Mouse (Mus musculus) cerebellum, adult 8-10 months (tissue): ENCODE measurements at regions not wholly inside any gene's neighbourhood (a gene's known extent, or its start where the extent isn't known, plus 50 kb on each side); places are given as distances from the start of the nearest gene placed in this dataset.
A peak's percentile ranks its signal among the peaks of the same experiment; 100 is the strongest.

ENCODE experiments used
- DNase-seq: peaks from one replicate; pipeline ENCODE4 v3.0.0; 2022

GRCm38 (mm10) chr15:56420681-56421080 is 1056.7 kb downstream of the Slc22a22 start:
- DNase-seq, result no peak

DNA sequence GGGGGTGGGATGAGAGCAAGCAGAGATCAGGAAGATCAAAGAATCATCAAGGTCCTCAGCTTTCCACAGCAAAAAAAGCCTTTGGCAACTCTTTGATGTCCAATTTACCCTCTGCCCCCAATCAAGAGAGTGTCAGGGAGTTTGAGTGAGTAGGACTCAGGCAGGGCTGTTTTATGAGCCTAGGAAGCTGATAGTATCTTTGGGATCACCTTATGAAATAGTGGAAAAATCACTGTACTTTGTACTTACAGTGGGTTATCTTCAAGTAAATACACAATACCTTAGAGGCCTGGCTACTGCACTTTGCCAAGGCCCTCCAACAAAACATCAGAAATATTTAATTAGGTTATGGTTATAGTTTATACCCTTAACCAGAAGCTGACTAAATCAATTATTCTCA is 1085.4 kb downstream of the Slc22a22 start:
- no peak for DNase-seq

GRCm38 (mm10) chr15:56378511-56378910 is 1098.9 kb downstream of the Slc22a22 start:
- no peak for DNase-seq

DNA sequence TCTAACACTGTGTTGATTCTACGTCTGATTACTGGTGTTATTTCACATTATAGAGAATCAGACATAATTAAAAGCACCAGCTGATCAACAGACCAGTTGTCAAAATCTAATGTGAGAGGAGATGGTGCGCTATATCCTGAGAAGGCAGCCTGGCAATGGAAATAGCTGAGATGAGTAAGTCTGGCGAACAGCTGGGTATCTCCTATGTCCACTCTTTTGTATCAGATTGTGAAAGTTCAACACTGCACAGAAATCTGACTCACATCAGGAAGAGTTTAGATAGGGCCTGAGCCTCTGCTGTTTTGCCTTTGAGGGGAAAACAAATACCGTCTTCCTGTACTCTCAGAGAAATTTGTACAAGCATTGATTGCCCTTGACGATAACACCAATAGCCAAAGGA is 1126.5 kb downstream of the Slc22a22 start:
- no peak for DNase-seq

DNA sequence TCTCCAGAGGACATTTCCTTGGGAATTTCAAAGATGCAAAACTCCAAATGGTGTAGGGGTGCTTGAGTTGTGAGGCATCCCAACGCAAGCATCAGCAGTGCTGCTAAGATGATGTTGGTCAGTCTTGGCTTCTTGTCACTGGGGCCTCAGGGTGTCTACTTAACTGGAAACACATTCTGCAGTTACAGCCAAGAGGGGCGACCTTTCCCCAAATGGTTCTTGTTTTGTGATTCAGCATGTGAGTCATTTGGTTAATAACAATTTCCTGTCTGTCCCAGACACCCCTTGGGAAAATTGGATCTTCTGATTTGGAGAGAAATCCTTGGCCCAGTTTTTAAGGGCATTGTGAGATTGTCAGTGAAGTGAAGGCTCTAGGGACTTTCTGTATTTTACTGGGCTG is 1131.3 kb downstream of the Slc22a22 start:
- no peak for DNase-seq

GRCm38 (mm10) chr15:56344973-56345372 is 1132.5 kb downstream of the Slc22a22 start:
- DNase-seq, result no peak

- DNase-seq, result no peak
Measured at GRCm38 (mm10) chr15:56344304-56344932, 1133.0 kb downstream of the Slc22a22 start.

DNA sequence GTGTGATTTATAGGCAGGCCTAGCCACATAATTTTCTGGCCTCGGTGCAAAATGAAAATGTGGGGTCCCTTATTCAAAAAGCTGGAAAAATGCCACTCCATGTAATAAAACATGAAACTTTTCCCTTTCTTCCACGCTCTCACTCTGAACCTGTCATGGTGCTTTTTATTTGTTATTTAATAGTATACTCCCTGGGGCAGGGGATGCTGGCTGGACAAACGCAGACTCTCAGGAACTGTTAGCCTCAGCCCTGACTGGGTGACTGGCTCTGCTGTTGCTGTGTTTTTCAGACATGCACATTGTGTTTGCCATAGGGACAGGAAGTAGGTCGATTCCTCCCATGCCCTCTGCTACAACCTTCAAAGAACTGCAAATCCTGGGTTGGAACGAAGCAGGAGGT is 1139.5 kb downstream of the Slc22a22 start:
- no peak for DNase-seq

GRCm38 (mm10) chr15:56336449-56336848 is 1141.0 kb downstream of the Slc22a22 start:
- DNase-seq, result peak; percentile 13

DNA sequence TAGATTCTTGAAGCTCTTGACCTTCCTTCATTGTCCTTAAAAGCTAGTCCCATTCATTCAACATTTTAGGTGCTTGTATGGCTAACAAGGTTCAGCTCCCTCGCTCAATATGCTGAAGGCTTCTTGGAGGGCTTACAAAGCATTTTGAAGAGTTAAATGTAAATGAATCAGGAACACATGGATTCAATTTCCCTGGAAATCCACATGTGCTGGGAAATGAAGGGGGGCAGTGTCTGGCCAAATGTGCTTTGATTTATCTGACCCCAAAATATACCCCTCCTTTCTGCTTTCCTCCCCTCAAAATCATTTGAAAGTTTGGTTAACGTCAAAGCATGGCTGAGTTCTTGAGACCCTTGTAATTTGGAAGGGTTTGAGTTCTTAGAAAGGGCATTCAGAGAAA is 1142.4 kb downstream of the Slc22a22 start:
- no peak for DNase-seq

DNA sequence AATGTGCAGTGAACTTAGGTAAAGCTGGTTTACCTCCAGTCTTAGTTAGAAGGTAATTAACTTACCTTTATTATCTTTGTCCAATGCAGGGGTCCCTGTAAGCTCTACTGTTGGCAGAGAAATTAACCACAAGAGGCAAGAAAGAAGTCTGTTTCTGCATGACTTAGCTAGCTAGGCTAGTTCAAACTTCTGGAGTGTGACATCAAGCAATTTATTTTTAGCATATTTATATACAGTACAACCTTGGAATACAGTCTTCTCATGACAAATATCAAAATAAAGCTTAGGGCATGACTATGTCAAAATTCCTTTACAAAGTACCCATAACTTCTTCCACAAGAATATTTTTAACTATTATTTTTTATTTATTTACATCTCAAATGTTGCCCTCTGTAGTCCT is 1156.9 kb downstream of the Slc22a22 start:
- DNase-seq, result no peak

GRCm38 (mm10) chr15:56294910-56295438 is 1182.5 kb downstream of the Slc22a22 start:
- DNase-seq, result no peak

DNA sequence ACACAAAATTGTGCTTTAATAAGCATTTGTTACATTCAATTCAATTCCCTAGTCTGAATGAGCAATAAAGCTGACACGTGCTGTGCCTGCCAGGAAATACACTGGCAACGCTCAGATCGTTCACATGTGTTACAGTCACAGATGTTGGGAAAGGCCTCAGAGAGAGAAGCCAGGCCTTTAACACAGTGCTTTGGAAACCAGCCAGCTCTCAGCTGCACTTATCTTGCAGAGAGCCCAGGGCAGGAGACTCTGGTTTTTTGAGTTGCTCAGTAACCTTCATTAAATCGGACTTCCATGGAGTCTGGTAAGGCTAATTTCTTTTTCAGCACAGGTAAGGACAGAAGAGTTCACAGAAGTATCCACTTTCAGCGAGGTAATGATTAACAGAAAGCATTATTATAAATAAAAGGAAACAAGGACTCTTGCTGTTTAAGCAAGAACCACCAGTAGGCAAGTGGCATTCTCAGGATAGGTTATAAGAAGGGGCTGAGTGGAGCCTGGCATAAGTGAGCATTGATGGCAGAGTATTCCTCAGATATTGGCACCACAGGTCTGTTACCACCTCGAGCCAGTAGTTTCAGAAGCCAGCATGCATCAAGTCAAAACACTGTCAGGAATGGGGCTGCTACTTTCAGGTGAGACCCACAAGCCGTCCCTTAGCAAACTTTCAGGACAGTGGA is 1198.7 kb downstream of the Slc22a22 start:
- DNase-seq, result no peak

- no peak for DNase-seq
Measured at GRCm38 (mm10) chr15:56278006-56278405, 1199.4 kb downstream of the Slc22a22 start.

DNA sequence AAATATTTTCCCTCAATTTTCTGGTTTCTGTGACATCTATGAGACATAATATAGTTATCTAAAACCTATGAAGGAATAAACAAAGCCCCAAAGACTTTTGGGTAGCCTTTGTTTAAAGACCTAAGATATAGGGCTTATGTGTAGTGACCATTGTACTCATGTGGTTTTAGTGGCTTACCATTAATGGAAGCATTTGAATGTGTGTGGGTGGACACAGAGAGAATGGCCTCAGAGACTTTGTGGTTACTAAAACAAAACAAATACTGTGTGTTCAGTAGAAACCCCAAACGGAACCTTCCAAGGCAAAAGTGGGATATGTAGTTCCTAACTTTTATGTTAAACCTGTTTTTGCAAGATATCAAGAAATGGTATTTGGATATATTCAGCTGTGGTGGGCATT is 1228.7 kb downstream of the Slc22a22 start:
- no peak for DNase-seq

- no peak for DNase-seq
Measured at GRCm38 (mm10) chr15:56244004-56244735, 1233.3 kb downstream of the Slc22a22 start.

- DNase-seq, result no peak
Measured at GRCm38 (mm10) chr15:56202552-56202951, 1274.9 kb downstream of the Slc22a22 start.

- DNase-seq, result no peak
Measured at GRCm38 (mm10) chr15:56199336-56199735, 1278.1 kb downstream of the Slc22a22 start.

- no peak for DNase-seq
Measured at GRCm38 (mm10) chr15:56197425-56198201, 1279.8 kb downstream of the Slc22a22 start.

DNA sequence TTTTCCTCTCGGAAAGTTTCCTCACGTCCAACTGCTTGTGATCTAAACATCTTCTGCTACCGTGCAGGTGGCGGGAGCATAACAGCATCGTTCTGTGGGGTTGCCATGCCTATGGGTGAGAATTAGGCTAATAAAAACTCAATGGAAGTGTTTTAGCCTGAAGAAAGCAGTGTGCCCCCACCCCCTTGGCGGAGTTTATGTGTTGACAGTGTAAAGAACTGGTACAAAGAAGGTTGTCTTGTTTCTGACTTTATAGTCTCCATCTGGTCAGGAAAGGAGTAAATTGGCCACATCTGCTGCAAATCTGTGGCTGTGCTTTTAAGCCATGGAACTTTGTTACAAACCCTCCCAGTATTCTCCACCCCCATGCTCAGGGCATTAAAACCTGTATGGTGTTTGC is 1311.2 kb downstream of the Slc22a22 start:
- no peak for DNase-seq

DNA sequence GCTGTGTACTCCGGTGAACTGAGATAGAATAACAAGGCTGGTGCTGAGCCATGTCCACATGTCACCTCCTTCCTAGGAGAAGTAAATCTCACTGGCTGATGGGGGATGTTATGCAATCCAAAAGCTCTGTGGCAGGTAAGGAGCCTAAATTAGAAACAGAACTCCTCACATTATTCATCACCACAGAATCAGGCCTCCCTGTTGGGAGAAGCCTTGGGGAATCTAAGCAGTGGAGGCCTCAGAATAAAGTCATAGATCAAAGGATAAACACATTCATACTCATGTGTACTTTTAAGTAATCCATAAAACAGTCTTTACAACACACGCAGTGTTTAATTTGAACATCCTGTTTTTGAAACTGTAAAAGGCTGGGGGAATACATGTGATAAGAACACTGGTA is 1318.7 kb downstream of the Slc22a22 start:
- DNase-seq, result no peak

DNA sequence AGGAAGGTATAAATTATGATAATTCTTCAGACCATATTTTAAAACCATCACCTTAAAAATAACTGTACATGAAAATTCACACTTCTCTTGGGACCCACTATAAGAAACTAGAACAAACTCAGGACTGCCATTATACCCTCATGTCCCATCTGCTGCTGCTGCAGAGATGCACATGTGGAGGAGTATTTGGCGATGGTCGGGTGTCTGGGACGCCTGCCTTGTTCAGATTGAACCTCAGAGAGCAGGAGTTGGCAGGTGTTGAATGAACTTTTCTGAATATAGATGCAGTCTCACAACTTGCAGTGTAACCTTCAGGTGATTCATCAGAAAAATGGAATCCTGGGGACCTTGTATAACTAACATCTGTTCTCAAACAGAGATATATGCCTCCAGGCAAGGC is 1338.0 kb downstream of the Slc22a22 start:
- DNase-seq, result no peak

- no peak for DNase-seq
Measured at GRCm38 (mm10) chr15:56136420-56136970, 1340.9 kb downstream of the Slc22a22 start.
